Mouse (Mus musculus): ENCODE measurements at regions not wholly inside any gene's neighbourhood (a gene's known extent, or its start where the extent isn't known, plus 50 kb on each side); places are given as distances from the start of the nearest gene placed in this dataset.
"Not testable (repeated sequence)": the region's sequence is repeated elsewhere in the genome, so short reads cannot be mapped to it uniquely, and the experiment has no call there.

- not testable (repeated sequence) for DNase-seq (ENCODE audit: low spot score in 2 of 2)
Measured at GRCm38 (mm10) chr5:109842186-109842978, 80.8 kb upstream of the Gm15446 start.

GRCm38 (mm10) chr5:109844236-109844635 is 79.0 kb upstream of the Gm15446 start:
- not testable (repeated sequence) for DNase-seq (ENCODE audit: low spot score in 2 of 2)

GRCm38 (mm10) chr5:109844753-109845186 is 78.4 kb upstream of the Gm15446 start:
- DNase-seq (ENCODE audit: low spot score in 2 of 2): peak in 1 of 2 experiments; percentile 2

GRCm38 (mm10) chr5:109851225-109851624 is 72.0 kb upstream of the Gm15446 start:
- DNase-seq (ENCODE audit: low spot score in 2 of 2): not testable (repeated sequence)

- no peak for DNase-seq (ENCODE audit: low spot score in 2 of 2)
Measured at GRCm38 (mm10) chr5:109860402-109860801, 62.8 kb upstream of the Gm15446 start.

GRCm38 (mm10) chr5:109864517-109864916 is 58.7 kb upstream of the Gm15446 start:
- not testable (repeated sequence) for DNase-seq (ENCODE audit: low spot score in 2 of 2)

- no peak for DNase-seq (ENCODE audit: low spot score in 2 of 2)
Measured at GRCm38 (mm10) chr5:109865628-109866027, 57.6 kb upstream of the Gm15446 start.

GRCm38 (mm10) chr5:109866337-109867126 is 56.7 kb upstream of the Gm15446 start:
- peak; percentile 78 to 92 for DNase-seq (ENCODE audit: low spot score in 2 of 2)

- DNase-seq (ENCODE audit: low spot score in 2 of 2): peak in 1 of 2 experiments; percentile 2
Measured at GRCm38 (mm10) chr5:109867221-109867620, 56.0 kb upstream of the Gm15446 start.
